Mouse (Mus musculus) layer of hippocampus, adult 2 months (tissue): Measurements from ENCODE around the gene Fads1. TPM values are rescaled to one million over a fixed set of nuclear protein-coding genes. Genes with fewer than 3 reads are reported as not detected.
"Not testable (repeated sequence)": the region's sequence is repeated elsewhere in the genome, so short reads cannot be mapped to it uniquely, and the experiment has no call there.

Experiments used
- DNase-seq, 2 experiments: peaks; one replicate each; pipeline ENCODE4 v3.0.0; 2022; ENCODE audit warnings: low spot score in 2 of 2
- H3K27ac ChIP-seq: fragments of 200-600 bp; 2 replicates; pipeline ENCODE4 v1.8.1; 2022
- H3K4me3 ChIP-seq: fragments of 200-600 bp; 2 replicates; pipeline ENCODE4 v1.8.1; 2022; ENCODE audit warnings: mild to moderate bottlenecking
- CTCF ChIP-seq: fragments of 200-600 bp; conservative IDR thresholded peaks from 2 replicates; pipeline ENCODE4 v1.8.1; 2022; ENCODE audit warnings: antibody characterized with exemption, mild to moderate bottlenecking, moderate library complexity
- long read RNA-seq, 2 experiments: library from polyadenylated mRNA; stranded (forward); transcript quantifications; one replicate each; pipeline ENCODE4 v2.0.0; 2021; ENCODE audit warnings: borderline mapping rate in 2 of 2
- total RNA-seq, 2 experiments: library from RNA; stranded (reverse); gene quantifications; 2 replicates each; pipeline ENCODE4 v1.2.3; 2021

Gene Fads1
- total RNA-seq, result 100 to 1,000 TPM; 191 to 198 TPM
- long read RNA-seq, experiment 1, transcript Fads1-201 (12 exons, 3,460 nt), result major isoform, 126 of 174 reads
- long read RNA-seq, experiment 1, partial matches to known transcripts, result 27 of 174 reads
- long read RNA-seq, experiment 1, other reads (novel, unspliced or antisense), result 21 of 174 reads
- long read RNA-seq, experiment 2, transcript Fads1-201 (12 exons, 3,460 nt), result major isoform, 173 of 238 reads
- long read RNA-seq, experiment 2, partial matches to known transcripts, result 31 of 238 reads
- long read RNA-seq, experiment 2, other reads (novel, unspliced or antisense), result 34 of 238 reads

- DNase-seq, result peak; percentile 94 to 96
- peak within 1 kb of the TSS; percentile 97 for H3K4me3 ChIP-seq
- TF ChIP-seq CTCF, result peak; percentile 80
- peak within 1 kb of the TSS; percentile 95 for H3K27ac ChIP-seq
Observed at GRCm38 (mm10) chr19:10182670-10183298, at the start of gene Fads1. TSS of gene Fads1 (plus strand) at chr19:10182888.

- no peak overlapping the region for H3K4me3 ChIP-seq
- DNase-seq, result no peak
- H3K27ac ChIP-seq, result no peak overlapping the region
- no peak for TF ChIP-seq CTCF
Observed at GRCm38 (mm10) chr19:10134692-10135091, 48.0 kb upstream of the Fads1 start.

- no peak for TF ChIP-seq CTCF
- H3K4me3 ChIP-seq, result no peak overlapping the region
- no peak overlapping the region for H3K27ac ChIP-seq
- DNase-seq, result no peak
Observed at GRCm38 (mm10) chr19:10137423-10137822, 45.3 kb upstream of the Fads1 start.

GRCm38 (mm10) chr19:10139736-10140135 is 43.0 kb upstream of the Fads1 start:
- H3K4me3 ChIP-seq, result no peak overlapping the region
- TF ChIP-seq CTCF, result no peak
- DNase-seq, result no peak

GRCm38 (mm10) chr19:10143667-10144066 is 39.0 kb upstream of the Fads1 start:
- no peak overlapping the region for H3K27ac ChIP-seq
- no peak overlapping the region for H3K4me3 ChIP-seq
- no peak for TF ChIP-seq CTCF
- DNase-seq, result no peak

More at GRCm38 (mm10) chr19:10139736-10140135, 43.0 kb upstream of the Fads1 start:
- no peak overlapping the region for H3K27ac ChIP-seq

GRCm38 (mm10) chr19:10144464-10144863 is 38.2 kb upstream of the Fads1 start:
- DNase-seq, result no peak

GRCm38 (mm10) chr19:10148555-10148954 is 34.1 kb upstream of the Fads1 start:
- Histone ChIP-seq H3K27ac (peak overlapping the region; percentile 40; the same call in 1 of the 2 replicates), H3K4me3 (no peak overlapping the region)
- no peak for TF ChIP-seq CTCF
- peak in 1 of 2 experiments; percentile 14 for DNase-seq

More at GRCm38 (mm10) chr19:10144464-10144863, 38.2 kb upstream of the Fads1 start:
- Histone ChIP-seq H3K4me3 (no peak overlapping the region), H3K27ac (no peak overlapping the region)
- no peak for TF ChIP-seq CTCF

- TF ChIP-seq CTCF, result no peak
- DNase-seq, result no peak
- Histone ChIP-seq H3K4me3 (no peak overlapping the region), H3K27ac (0 out of 2 replicates have a peak overlapping the region, but pooled peaks have one; percentile 40)
Observed at GRCm38 (mm10) chr19:10149189-10149588, 33.5 kb upstream of the Fads1 start.

GRCm38 (mm10) chr19:10157725-10158124 is 25.0 kb upstream of the Fads1 start:
- no peak for TF ChIP-seq CTCF
- H3K4me3 ChIP-seq, result no peak overlapping the region
- DNase-seq, result no peak

GRCm38 (mm10) chr19:10163896-10164295 is 18.8 kb upstream of the Fads1 start:
- DNase-seq, result no peak
- Histone ChIP-seq H3K4me3 (no peak overlapping the region), H3K27ac (no peak overlapping the region)
- no peak for TF ChIP-seq CTCF

More at GRCm38 (mm10) chr19:10157725-10158124, 25.0 kb upstream of the Fads1 start:
- no peak overlapping the region for H3K27ac ChIP-seq

- H3K4me3 ChIP-seq, H3K27ac ChIP-seq, DNase-seq: not testable (repeated sequence)
Observed at GRCm38 (mm10) chr19:10165928-10166327, 16.8 kb upstream of the Fads1 start.

- TF ChIP-seq CTCF, result no peak
- Histone ChIP-seq H3K27ac (no peak overlapping the region), H3K4me3 (no peak overlapping the region)
- no peak for DNase-seq
Observed at GRCm38 (mm10) chr19:10167112-10167511, 15.6 kb upstream of the Fads1 start.

GRCm38 (mm10) chr19:10167951-10168350 is 14.7 kb upstream of the Fads1 start:
- TF ChIP-seq CTCF, result no peak
- H3K4me3 ChIP-seq, result no peak overlapping the region
- no peak overlapping the region for H3K27ac ChIP-seq
- no peak for DNase-seq

GRCm38 (mm10) chr19:10168441-10168840 is 14.2 kb upstream of the Fads1 start:
- TF ChIP-seq CTCF, result no peak
- no peak for DNase-seq
- H3K4me3 ChIP-seq, result no peak overlapping the region
- H3K27ac ChIP-seq, result no peak overlapping the region
